Mouse (Mus musculus): ENCODE results near the gene Rnf150.

GRCm38 (mm10) chr8:82925286-82925685 is 62.1 kb downstream of the Rnf150 start:
- no peak for TF ChIP-seq CTCF (IDR thresholded peaks at IDR 0.05; ENCODE audit: low read depth, low read length)
- no peak for TF ChIP-seq POLR2A (IDR thresholded peaks at IDR 0.05; ENCODE audit: borderline replicate concordance, low read depth, low read length)
